Mouse (Mus musculus) kidney, adult 2 months (tissue): ENCODE data around the gene 4931428F04Rik. TPM values are rescaled to one million over a fixed set of nuclear protein-coding genes. Genes with fewer than 3 reads are reported as not detected.

Source experiments
- DNase-seq: peaks from one replicate; pipeline ENCODE4 v3.0.0; 2021
- H3K27ac ChIP-seq: fragments of 200-500 bp; 2 replicates; pipeline ENCODE4 v1.5.1; 2012; ENCODE audit warnings: low read depth, low read length, control low read depth, inconsistent platforms; ENCODE audit not compliant: insufficient read depth
- H3K27me3 ChIP-seq: fragments of 200-500 bp; replicated peaks from 2 replicates; pipeline ENCODE4 v1.6.1; 2012; ENCODE audit warnings: mild to moderate bottlenecking, moderate library complexity, low read length, inconsistent platforms; ENCODE audit not compliant: control insufficient read depth, insufficient read depth
- H3K36me3 ChIP-seq: fragments of 200-500 bp; 2 replicates; pipeline ENCODE4 v1.6.1; 2012; ENCODE audit warnings: mild to moderate bottlenecking, moderate library complexity, low read length, inconsistent platforms; ENCODE audit not compliant: control insufficient read depth, insufficient read depth
- H3K4me1 ChIP-seq: fragments of 200-500 bp; 2 replicates; pipeline ENCODE4 v1.6.1; 2011; ENCODE audit warnings: low read length; ENCODE audit not compliant: control insufficient read depth, insufficient read depth
- H3K4me3 ChIP-seq: fragments of 200-500 bp; 2 replicates; pipeline ENCODE4 v1.5.1; 2011; ENCODE audit warnings: mild to moderate bottlenecking, low read depth, low read length, control low read depth; ENCODE audit not compliant: insufficient read depth
- CTCF ChIP-seq: fragments of 200-500 bp; conservative IDR thresholded peaks from 2 replicates; pipeline ENCODE4 v1.5.1; 2011; ENCODE audit warnings: low read depth, mild to moderate bottlenecking, control low read depth, low read length, moderate library complexity, mixed read lengths; ENCODE audit not compliant: insufficient read depth, insufficient read length
- POLR2A ChIP-seq: fragments of 200-500 bp; IDR thresholded peaks from one replicate; pipeline ENCODE4 v1.6.1; 2011; ENCODE audit warnings: low read depth, low read length, control low read depth
- WGBS: fragments of 180-500 bp; shearing (Covaris S2); methylation state at CpG from one replicate; pipeline ENCODE4 v1.1.7; 2018; 5-methylcytosine and 5-hydroxymethylcytosine counted together
- polyA plus RNA-seq: library from polyadenylated mRNA; depleted of rRNA; stranded (reverse); fragments of >200 nt; gene quantifications from 2 replicates; pipeline ENCODE4 v1.2.3, GENCODE M21; 2012

The 4931428F04Rik gene
- polyA plus RNA-seq, 1 experiment: 2.5 TPM

DNA sequence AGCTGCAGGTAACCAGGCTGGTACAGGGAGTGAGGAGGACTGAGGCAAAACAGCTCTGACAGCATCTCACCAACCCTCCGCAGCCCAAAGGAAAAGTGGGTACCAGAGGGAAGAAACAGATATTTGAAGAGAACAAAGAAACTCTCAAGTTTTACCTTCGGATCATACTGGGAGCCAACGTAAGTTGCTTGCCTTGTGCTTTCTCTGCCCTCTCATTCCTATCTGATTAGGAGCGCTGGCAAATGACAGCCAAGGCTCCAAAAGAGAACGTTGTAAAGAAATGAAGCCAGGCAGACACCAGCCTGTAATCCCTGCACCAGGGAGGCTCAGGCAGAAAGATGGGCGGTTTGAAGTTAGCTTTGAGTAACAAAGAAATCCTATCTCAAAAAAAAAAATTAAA is 37.3 kb upstream of the 4931428F04Rik start:
- DNase-seq: no peak
- Histone ChIP-seq H3K4me1 (peaks cover 15% of the 10 kb centered on the region), H3K27ac (0 out of 2 replicates have a peak overlapping the region, but pooled peaks have one; percentile 58), H3K4me3 (peak overlapping the region; percentile 94), H3K27me3 (no peaks in the 10 kb centered on the region), H3K36me3 (peaks cover 7% of the 10 kb centered on the region)
- WGBS: 23% methylated on average over 6 of the region's 6 CpGs
- TF ChIP-seq CTCF: no peak
- TF ChIP-seq POLR2A: no peak

- TF ChIP-seq CTCF (peak; percentile 43), POLR2A (peak; percentile 77)
- Histone ChIP-seq H3K27ac (peak within 1 kb of the TSS; percentile 58), H3K36me3 (peaks cover 7% of the 10 kb centered on the region), H3K27me3 (no peaks in the 10 kb centered on the region), H3K4me1 (peaks cover 15% of the 10 kb centered on the region), H3K4me3 (peak within 1 kb of the TSS; percentile 94)
- WGBS: 1% methylated on average over 36 of the region's 36 CpGs
- DNase-seq: peak; percentile 98
Measured at GRCm38 (mm10) chr8:105326141-105326672, 36.5 kb upstream of the 4931428F04Rik start, which contains the start of the genes Lrrc29 and Tmem208. Gene Lrrc29, minus strand, starts transcription at chr8:105326278. Gene Tmem208, plus strand, starts transcription at chr8:105326354.

DNA sequence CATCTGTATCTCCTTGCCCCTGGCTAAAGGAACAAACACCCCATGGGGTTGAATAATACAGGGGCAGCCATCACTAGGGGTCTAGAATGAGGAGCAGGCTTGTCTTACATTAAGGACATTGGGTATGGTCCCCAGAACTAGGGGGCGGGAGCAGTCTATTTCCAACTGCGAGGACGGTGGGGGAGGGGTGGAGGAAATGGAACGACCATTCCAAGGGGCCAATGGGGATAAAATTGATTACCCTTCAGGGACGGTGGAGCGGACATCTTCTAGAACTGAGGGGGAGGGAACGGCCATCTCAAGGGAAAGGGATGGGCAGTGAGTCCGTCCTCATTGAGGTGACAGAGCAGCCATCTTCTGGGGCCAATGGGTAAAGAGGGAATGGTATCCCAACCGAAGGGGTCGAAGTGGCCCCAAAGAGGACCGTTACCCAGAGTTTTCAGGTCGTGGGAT is 36.0 kb upstream of the 4931428F04Rik start:
- no peak for DNase-seq
- peak overlapping the region; percentile 94 for H3K4me3 ChIP-seq
- WGBS: under 1% methylated on average over 12 of the region's 12 CpGs
- H3K27me3 ChIP-seq: no peaks in the 10 kb centered on the region
- H3K27ac ChIP-seq: no peak overlapping the region
- no peak for TF ChIP-seq POLR2A
- TF ChIP-seq CTCF: no peak
- H3K4me1 ChIP-seq: peaks cover 15% of the 10 kb centered on the region
- peaks cover 5% of the 10 kb centered on the region for H3K36me3 ChIP-seq

DNA sequence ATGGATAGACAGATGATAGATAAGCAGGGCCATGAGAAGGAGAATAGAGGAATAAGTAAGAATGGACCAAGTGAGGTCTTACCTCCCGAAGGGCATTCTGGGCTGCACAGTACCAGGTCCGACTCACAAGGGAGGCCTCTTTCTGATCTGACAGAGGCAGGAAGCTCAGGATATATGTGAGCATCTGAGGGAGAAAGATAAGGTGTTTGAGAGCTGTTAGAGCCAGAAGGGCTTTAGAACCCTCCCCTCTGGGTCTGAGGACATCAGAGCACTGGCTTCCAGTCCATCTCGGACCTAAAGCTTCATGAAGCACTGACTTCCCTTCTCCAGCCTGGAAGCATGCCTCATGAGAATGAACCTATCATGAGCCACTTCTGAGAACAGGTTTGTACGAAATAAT is 33.5 kb upstream of the 4931428F04Rik start:
- no peaks in the 10 kb centered on the region for H3K27me3 ChIP-seq
- no peaks in the 10 kb centered on the region; the same call in 1 of the 2 replicates for H3K36me3 ChIP-seq
- H3K4me1 ChIP-seq: peaks cover 11% of the 10 kb centered on the region
- DNase-seq: no peak
- H3K27ac ChIP-seq: no peak overlapping the region
- no peak for TF ChIP-seq CTCF
- no peak for TF ChIP-seq POLR2A
- 85% methylated on average over 4 of the region's 4 CpGs for WGBS
- H3K4me3 ChIP-seq: no peak overlapping the region

- Histone ChIP-seq H3K4me3 (no peak overlapping the region), H3K36me3 (no peaks in the 10 kb centered on the region), H3K27ac (no peak overlapping the region), H3K4me1 (no peaks in the 10 kb centered on the region), H3K27me3 (no peaks in the 10 kb centered on the region)
- 89% methylated on average over 11 of the region's 11 CpGs for WGBS
- no peak for DNase-seq
- TF ChIP-seq CTCF: no peak
- TF ChIP-seq POLR2A: no peak
Measured at GRCm38 (mm10) chr8:105318662-105319190, 29.1 kb upstream of the 4931428F04Rik start.

DNA sequence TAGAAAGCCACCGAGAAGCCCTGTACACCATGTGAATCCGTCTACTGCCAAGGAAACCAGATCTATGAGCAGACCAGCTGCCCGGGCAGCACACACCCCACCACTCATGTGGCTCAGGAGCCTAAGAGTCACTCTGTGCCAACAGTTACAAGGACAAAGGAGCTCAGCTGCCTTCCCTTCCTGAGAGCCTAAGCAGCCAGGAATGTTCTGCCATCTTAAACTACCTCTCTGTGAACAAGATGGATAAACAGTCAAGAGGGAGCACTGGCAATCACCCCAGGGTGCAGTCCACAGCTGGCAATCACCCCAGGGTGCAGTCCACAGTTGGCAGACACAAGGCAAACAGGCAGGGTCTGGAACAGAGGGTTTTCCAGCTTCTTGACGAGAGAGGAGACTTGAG is 28.3 kb upstream of the 4931428F04Rik start:
- DNase-seq: no peak
- Histone ChIP-seq H3K4me1 (no peaks in the 10 kb centered on the region), H3K27me3 (no peaks in the 10 kb centered on the region), H3K27ac (no peak overlapping the region), H3K4me3 (no peak overlapping the region), H3K36me3 (no peaks in the 10 kb centered on the region)
- 91% methylated on average over 4 of the region's 4 CpGs for WGBS
- no peak for TF ChIP-seq CTCF
- TF ChIP-seq POLR2A: no peak

DNA sequence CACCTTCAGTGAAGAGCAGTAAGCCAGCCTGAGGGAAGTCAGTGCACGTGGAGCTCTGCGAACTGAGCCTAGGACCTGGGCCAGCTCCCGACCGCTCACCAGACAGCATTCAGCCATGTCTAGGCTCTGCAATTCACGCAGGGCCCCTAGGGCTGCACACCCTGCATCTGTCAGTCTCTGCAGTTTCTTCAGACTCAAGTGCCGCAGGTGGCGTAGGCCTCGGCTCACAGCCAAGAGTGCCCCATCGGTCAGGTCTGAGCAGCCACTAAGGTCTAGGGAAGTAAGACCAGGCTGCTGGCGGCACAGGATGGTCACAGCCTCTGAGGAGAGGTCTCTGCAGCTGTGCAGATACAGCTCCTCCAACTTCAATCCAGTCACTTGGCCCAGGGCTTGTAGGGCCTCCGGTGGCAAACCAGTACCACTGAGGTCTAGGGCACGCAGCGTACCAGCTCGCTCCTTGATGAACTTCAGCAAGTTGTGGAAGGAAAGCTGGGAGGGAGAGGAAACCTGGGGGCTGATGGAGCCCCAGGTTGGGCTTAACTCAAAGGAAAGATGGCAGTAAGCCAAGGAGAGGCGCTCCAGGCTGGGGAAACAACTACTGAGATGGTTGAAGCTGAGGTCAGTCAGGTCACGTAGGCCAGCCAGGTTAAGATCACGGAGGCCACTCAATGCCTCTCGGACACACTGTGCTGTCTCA is 25.6 kb upstream of the 4931428F04Rik start:
- Histone ChIP-seq H3K27me3 (no peaks in the 10 kb centered on the region), H3K4me3 (no peak overlapping the region), H3K4me1 (no peaks in the 10 kb centered on the region), H3K27ac (no peak overlapping the region), H3K36me3 (no peaks in the 10 kb centered on the region)
- TF ChIP-seq CTCF (no peak), POLR2A (no peak)
- WGBS: 87% methylated on average over 18 of the region's 18 CpGs
- DNase-seq: no peak
